Mouse (Mus musculus): ENCODE results near the gene Wwtr1. TPM values are rescaled to one million over a fixed set of nuclear protein-coding genes. Genes with fewer than 3 reads are reported as not detected.

Wwtr1 gene
- polyA plus RNA-seq, 1 experiment: not detected

- H3K9me3 ChIP-seq (ENCODE audit: control insufficient read depth, low read length): no peaks in the 10 kb centered on the region
Observed at GRCm38 (mm10) chr3:57509945-57510675, 65.6 kb downstream of the Wwtr1 start.

GRCm38 (mm10) chr3:57505991-57506390 is 69.7 kb downstream of the Wwtr1 start:
- no peaks in the 10 kb centered on the region for H3K9me3 ChIP-seq (ENCODE audit: control insufficient read depth, low read length)
- no peaks in the 10 kb centered on the region for H3K36me3 ChIP-seq (ENCODE audit: control insufficient read depth)
- TF ChIP-seq TAL1 (IDR thresholded peaks at IDR 0.05; ENCODE audit: low read length): no peak
- H3K4me3 ChIP-seq (replicated peaks): no peak overlapping the region
- no peaks in the 10 kb centered on the region for H3K4me1 ChIP-seq (ENCODE audit: control insufficient read depth)
- no peaks in the 10 kb centered on the region for H3K27me3 ChIP-seq (ENCODE audit: control insufficient read depth)

More at GRCm38 (mm10) chr3:57509945-57510675, 65.6 kb downstream of the Wwtr1 start:
- Histone ChIP-seq H3K4me1 (ENCODE audit: control insufficient read depth) (no peaks in the 10 kb centered on the region), H3K4me3 (replicated peaks) (no peak overlapping the region), H3K27me3 (ENCODE audit: control insufficient read depth) (no peaks in the 10 kb centered on the region), H3K36me3 (ENCODE audit: control insufficient read depth) (no peaks in the 10 kb centered on the region)
- TF ChIP-seq GATA1 (IDR thresholded peaks at IDR 0.05; ENCODE audit: low read length): no peak
- no peak for TF ChIP-seq TAL1 (IDR thresholded peaks at IDR 0.05; ENCODE audit: low read length)

DNA sequence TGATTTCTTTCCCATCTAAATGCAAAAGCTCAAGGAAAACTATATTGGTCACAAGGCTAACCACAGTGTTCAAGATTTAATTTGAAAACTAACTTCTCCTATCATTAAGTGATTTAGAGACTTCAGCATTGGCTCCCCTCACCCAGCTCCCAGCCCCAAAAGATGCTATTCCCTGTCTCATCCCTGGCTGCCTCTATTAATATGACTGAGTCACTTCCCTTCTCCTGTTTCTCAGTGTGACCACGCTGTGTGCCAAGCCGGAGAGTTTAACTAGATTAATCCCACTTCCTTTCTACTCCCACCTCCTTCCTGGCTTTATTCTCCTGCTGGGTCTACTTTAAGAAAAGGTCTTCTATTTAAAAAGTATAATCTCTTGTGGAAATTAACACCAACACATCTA is 71.0 kb downstream of the Wwtr1 start:
- Histone ChIP-seq H3K4me1 (ENCODE audit: control insufficient read depth) (no peaks in the 10 kb centered on the region), H3K9me3 (ENCODE audit: control insufficient read depth, low read length) (no peaks in the 10 kb centered on the region), H3K27me3 (ENCODE audit: control insufficient read depth) (no peaks in the 10 kb centered on the region), H3K4me3 (replicated peaks) (no peak overlapping the region), H3K36me3 (ENCODE audit: control insufficient read depth) (no peaks in the 10 kb centered on the region)
- TF ChIP-seq TAL1 (IDR thresholded peaks at IDR 0.05; ENCODE audit: low read length) (no peak), GATA1 (IDR thresholded peaks at IDR 0.05; ENCODE audit: low read length) (no peak)

DNA sequence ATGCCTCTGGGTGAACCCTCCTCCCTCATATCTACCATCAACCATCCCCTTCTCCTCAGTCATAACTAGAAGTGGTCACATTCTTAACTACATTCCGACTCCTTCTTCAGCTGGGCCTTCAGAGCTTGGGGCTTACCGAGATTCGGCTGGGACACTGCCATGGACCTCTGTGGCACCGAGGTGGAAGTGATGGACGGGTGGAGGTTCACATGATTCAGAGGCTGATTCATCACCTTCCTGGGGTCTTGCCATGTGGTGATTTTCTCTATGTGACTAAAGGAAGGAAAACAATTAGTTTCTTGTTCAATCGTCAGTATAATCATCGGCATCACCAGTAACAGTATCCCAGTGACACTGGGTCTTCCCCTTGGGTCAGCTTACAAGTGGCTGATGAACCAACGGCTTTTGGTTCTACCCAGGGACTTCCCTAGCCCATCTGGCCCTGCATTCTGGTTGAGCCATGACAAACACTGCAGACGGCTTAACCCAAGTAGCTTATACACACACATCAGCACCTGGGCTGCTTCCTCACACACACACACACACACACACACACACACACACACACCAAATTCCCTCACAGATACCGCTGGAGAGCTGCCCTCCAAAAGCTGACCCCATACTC is 74.0 kb downstream of the Wwtr1 start:
- TF ChIP-seq GATA1 (IDR thresholded peaks at IDR 0.05; ENCODE audit: low read length) (no peak), TAL1 (IDR thresholded peaks at IDR 0.05; ENCODE audit: low read length) (no peak)
- Histone ChIP-seq H3K9me3 (ENCODE audit: control insufficient read depth, low read length) (no peaks in the 10 kb centered on the region), H3K27me3 (ENCODE audit: control insufficient read depth) (no peaks in the 10 kb centered on the region), H3K4me1 (ENCODE audit: control insufficient read depth) (no peaks in the 10 kb centered on the region), H3K36me3 (ENCODE audit: control insufficient read depth) (no peaks in the 10 kb centered on the region), H3K4me3 (replicated peaks) (no peak overlapping the region)

DNA sequence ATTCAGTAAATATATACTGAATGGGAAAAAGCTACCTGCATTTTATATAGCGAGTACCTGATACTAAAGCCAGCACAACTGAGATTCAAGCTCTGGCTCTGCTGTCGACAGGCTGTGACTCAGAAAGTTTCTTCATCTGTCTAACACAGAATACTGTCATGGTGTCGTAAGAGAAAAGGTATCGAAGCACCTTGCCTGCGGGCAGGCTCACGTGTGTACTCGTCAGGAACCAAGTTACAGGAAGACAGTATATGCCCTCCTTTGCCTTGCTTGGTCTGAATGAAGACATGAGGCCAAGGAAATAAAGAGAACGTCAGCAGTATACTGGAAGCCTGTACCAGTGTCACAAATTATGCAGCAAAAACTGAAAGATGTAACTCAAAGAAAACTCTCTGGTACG is 74.9 kb downstream of the Wwtr1 start:
- no peak for TF ChIP-seq TAL1 (IDR thresholded peaks at IDR 0.05; ENCODE audit: low read length)
- TF ChIP-seq GATA1 (IDR thresholded peaks at IDR 0.05; ENCODE audit: low read length): no peak
- H3K36me3 ChIP-seq (ENCODE audit: control insufficient read depth): no peaks in the 10 kb centered on the region
- no peaks in the 10 kb centered on the region for H3K4me1 ChIP-seq (ENCODE audit: control insufficient read depth)
- no peaks in the 10 kb centered on the region for H3K27me3 ChIP-seq (ENCODE audit: control insufficient read depth)
- no peak overlapping the region for H3K4me3 ChIP-seq (replicated peaks)
- no peaks in the 10 kb centered on the region for H3K9me3 ChIP-seq (ENCODE audit: control insufficient read depth, low read length)

DNA sequence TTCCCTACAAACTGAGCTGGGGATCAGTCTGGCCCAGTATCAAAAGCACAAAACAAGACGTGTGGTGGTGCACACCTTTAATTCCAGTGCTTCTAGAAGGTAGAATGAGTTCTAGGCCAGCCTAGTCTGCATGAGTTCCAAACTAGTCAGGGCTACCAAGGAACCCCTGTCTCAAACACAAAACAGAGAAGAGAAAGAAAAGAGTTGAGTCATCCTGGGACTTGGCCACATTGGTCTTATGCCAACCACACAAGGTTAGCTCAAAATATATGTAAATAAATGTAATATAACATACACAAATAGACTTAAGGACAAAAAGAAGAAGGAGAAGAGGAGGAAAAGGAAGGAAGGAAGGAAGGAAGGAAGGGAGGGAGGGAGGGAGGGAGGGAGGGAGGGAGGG is 77.9 kb downstream of the Wwtr1 start:
- H3K9me3 ChIP-seq (ENCODE audit: control insufficient read depth, low read length): no peaks in the 10 kb centered on the region
- TF ChIP-seq TAL1 (IDR thresholded peaks at IDR 0.05; ENCODE audit: low read length) (no peak), GATA1 (IDR thresholded peaks at IDR 0.05; ENCODE audit: low read length) (no peak)
- H3K36me3 ChIP-seq (ENCODE audit: control insufficient read depth): no peaks in the 10 kb centered on the region
- no peaks in the 10 kb centered on the region for H3K27me3 ChIP-seq (ENCODE audit: control insufficient read depth)
- no peaks in the 10 kb centered on the region for H3K4me1 ChIP-seq (ENCODE audit: control insufficient read depth)
- H3K4me3 ChIP-seq (replicated peaks): no peak overlapping the region

DNA sequence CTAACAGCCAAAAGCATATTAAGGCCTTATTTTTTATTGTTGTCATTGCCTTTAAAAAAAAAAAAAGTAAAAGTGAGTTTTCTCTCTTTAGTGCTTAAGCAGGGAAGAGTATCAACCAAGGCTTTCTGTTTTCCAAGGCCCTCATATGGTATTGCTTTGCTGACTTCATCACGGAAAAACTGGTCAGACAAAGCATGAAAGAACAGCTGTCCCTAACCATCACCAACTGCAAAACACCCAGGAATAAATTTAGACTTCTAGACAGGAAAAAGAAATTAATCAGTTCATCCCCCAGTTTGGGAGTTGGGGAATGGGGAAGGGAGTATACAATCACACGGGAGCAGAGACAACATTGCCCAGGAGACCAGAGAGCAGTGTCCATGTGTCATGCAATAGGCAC is 79.3 kb downstream of the Wwtr1 start:
- H3K36me3 ChIP-seq (ENCODE audit: control insufficient read depth): no peaks in the 10 kb centered on the region
- no peak for TF ChIP-seq TAL1 (IDR thresholded peaks at IDR 0.05; ENCODE audit: low read length)
- TF ChIP-seq GATA1 (IDR thresholded peaks at IDR 0.05; ENCODE audit: low read length): no peak

DNA sequence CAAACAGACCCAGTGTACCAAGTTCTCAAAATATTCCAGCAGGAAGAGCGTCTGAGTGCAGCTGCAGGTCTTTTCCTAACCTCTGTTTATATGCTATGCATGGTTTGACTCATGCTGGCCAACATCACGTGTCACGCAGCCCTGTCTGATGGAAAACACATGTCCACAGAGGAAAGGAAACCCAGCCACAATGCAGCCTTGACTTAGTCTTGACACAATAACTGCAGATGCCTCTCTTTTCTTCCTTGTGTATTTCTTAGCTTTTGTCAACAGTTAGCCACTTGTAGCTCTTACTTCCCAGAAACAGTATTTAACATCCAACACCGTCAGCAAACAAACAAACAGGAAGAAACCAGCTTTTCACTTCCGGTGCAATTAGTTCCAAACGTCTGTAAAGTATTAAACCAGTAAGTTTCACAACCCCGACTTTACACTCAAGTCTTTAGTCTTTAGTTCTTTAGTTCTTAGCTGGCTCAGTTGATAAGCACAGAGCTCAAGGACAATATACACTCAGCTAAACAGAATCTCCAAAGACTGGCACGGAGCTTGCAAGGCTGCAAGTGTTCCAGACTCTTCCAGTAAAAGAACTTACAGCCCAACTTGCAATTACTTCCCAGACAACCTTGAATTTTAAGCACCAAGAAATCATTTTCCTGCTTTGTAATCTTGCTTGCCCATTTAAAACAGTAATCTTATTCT is 88.1 kb downstream of the Wwtr1 start:
- Histone ChIP-seq H3K36me3 (ENCODE audit: control insufficient read depth) (no peaks in the 10 kb centered on the region), H3K9me3 (ENCODE audit: control insufficient read depth, low read length) (no peaks in the 10 kb centered on the region), H3K4me3 (replicated peaks) (no peak overlapping the region), H3K27me3 (ENCODE audit: control insufficient read depth) (no peaks in the 10 kb centered on the region), H3K4me1 (ENCODE audit: control insufficient read depth) (no peaks in the 10 kb centered on the region)
- TF ChIP-seq TAL1 (IDR thresholded peaks at IDR 0.05; ENCODE audit: low read length) (no peak), GATA1 (IDR thresholded peaks at IDR 0.05; ENCODE audit: low read length) (no peak)

More for the DNA sequence above, 79.3 kb downstream of the Wwtr1 start:
- no peak overlapping the region for H3K4me3 ChIP-seq (replicated peaks)
- H3K9me3 ChIP-seq (ENCODE audit: control insufficient read depth, low read length): no peaks in the 10 kb centered on the region
- H3K27me3 ChIP-seq (ENCODE audit: control insufficient read depth): no peaks in the 10 kb centered on the region
- no peaks in the 10 kb centered on the region for H3K4me1 ChIP-seq (ENCODE audit: control insufficient read depth)

- Histone ChIP-seq H3K36me3 (ENCODE audit: control insufficient read depth) (no peaks in the 10 kb centered on the region), H3K4me1 (ENCODE audit: control insufficient read depth) (no peaks in the 10 kb centered on the region), H3K4me3 (replicated peaks) (no peak overlapping the region), H3K27me3 (ENCODE audit: control insufficient read depth) (no peaks in the 10 kb centered on the region), H3K9me3 (ENCODE audit: control insufficient read depth, low read length) (no peaks in the 10 kb centered on the region)
- TF ChIP-seq TAL1 (IDR thresholded peaks at IDR 0.05; ENCODE audit: low read length) (no peak), GATA1 (IDR thresholded peaks at IDR 0.05; ENCODE audit: low read length) (no peak)
Observed at GRCm38 (mm10) chr3:57486068-57486467, 89.6 kb downstream of the Wwtr1 start.

Measured in erythroblast, embryonic 14.5 days (primary cell).